In genomic region chr2:90490279-90491046, GRCm38 (mm10) we compare ENCODE assay signal across 8 mouse cellular contexts.
DNase-seq lines count a peak whose midpoint lies in the region; ATAC-seq and TF ChIP-seq lines count a peak whose summit lies in the region.

No protein-coding gene starts in this region.

- no peak overlapping the region for H3K27ac ChIP-seq in heart, embryonic 11.5 days (ENCODE audit: low read depth, low read length)
- no peak overlapping the region for H3K27ac ChIP-seq in heart, embryonic 15.5 days
- H3K27ac ChIP-seq in neural tube, embryonic 14.5 days (ENCODE audit: low read depth, low read length): no peak overlapping the region
- no peak overlapping the region for H3K27ac ChIP-seq in limb, embryonic 10.5 days

- H3K9me3 ChIP-seq in heart, embryonic 11.5 days (replicated peaks; ENCODE audit: control insufficient read depth, low read length): no peaks in the 10 kb centered on the region
- no peaks in the 10 kb centered on the region for H3K9me3 ChIP-seq in heart, embryonic 15.5 days (replicated peaks)
- H3K9me3 ChIP-seq in neural tube, embryonic 14.5 days (ENCODE audit: control insufficient read depth, low read length): no peaks in the 10 kb centered on the region
- H3K9me3 ChIP-seq in limb, embryonic 10.5 days (replicated peaks): no peaks in the 10 kb centered on the region

- no peak overlapping the region for H3K4me3 ChIP-seq in heart, embryonic 11.5 days (ENCODE audit: low read depth, low read length)
- no peak overlapping the region for H3K4me3 ChIP-seq in heart, embryonic 15.5 days
- H3K4me3 ChIP-seq in neural tube, embryonic 14.5 days (ENCODE audit: low read depth, low read length): no peak overlapping the region
- no peak overlapping the region for H3K4me3 ChIP-seq in limb, embryonic 10.5 days

- POLR2A ChIA-PET in Patski (lab: Charles Lee): interaction anchor here (2.8 kb wide), 1 partner anchor 75 kb away, joined by 7 read pairs; no protein-coding TSS in a partner anchor

- TF ChIP-seq CTCF in Patski (IDR thresholded peaks at IDR 0.05): no peak

- DNase-seq in heart, postnatal 4 days: no peak
- DNase-seq in Patski (ENCODE audit: low read depth, low spot score): peak; percentile 57
- DNase-seq in limb, embryonic 10.5 days (ENCODE audit: low spot score): no peak
- DNase-seq in embryo, embryonic 10.5 days (ENCODE audit: low spot score): no peak
- DNase-seq in urinary bladder, postnatal 36 days (ENCODE audit: low spot score in 2 of 2): no peak

- H3K9ac ChIP-seq in heart, embryonic 11.5 days (ENCODE audit: low read depth, low read length): no peak overlapping the region
- no peak overlapping the region for H3K9ac ChIP-seq in heart, embryonic 15.5 days
- H3K9ac ChIP-seq in neural tube, embryonic 14.5 days (replicated peaks; ENCODE audit: low read depth, low read length): no peak overlapping the region

- peak overlapping the region; percentile 16; the same call in 1 of the 2 replicates for H3K4me2 ChIP-seq in heart, embryonic 11.5 days
- H3K4me2 ChIP-seq in heart, embryonic 15.5 days: 0 out of 2 replicates have a peak overlapping the region, but pooled peaks have one; percentile 29
- no peak overlapping the region for H3K4me2 ChIP-seq in neural tube, embryonic 14.5 days (ENCODE audit: low read depth, low read length)

- H3K4me1 ChIP-seq in heart, embryonic 11.5 days (ENCODE audit: control insufficient read depth, insufficient read depth, low read length): peaks cover 14% of the 10 kb centered on the region
- H3K4me1 ChIP-seq in heart, embryonic 15.5 days (replicated peaks): peaks cover 13% of the 10 kb centered on the region
- H3K4me1 ChIP-seq in neural tube, embryonic 14.5 days (ENCODE audit: control insufficient read depth, insufficient read depth, low read length): peaks cover 3% of the 10 kb centered on the region; the same call in 1 of the 2 replicates
- H3K4me1 ChIP-seq in limb, embryonic 10.5 days: no peaks in the 10 kb centered on the region

- CTCF ChIA-PET in Patski (lab: Charles Lee): interaction anchor here (0.7 to 1.6 kb wide), 3 partner anchors 11 to 105 kb away, joined by 3 to 4 read pairs (median 3); no protein-coding TSS in a partner anchor

- H3K36me3 ChIP-seq in heart, embryonic 11.5 days (ENCODE audit: control insufficient read depth, insufficient read depth, low read length): no peaks in the 10 kb centered on the region
- H3K36me3 ChIP-seq in heart, embryonic 15.5 days: no peaks in the 10 kb centered on the region
- no peaks in the 10 kb centered on the region for H3K36me3 ChIP-seq in neural tube, embryonic 14.5 days (ENCODE audit: control insufficient read depth, insufficient read depth, low read length)
- H3K36me3 ChIP-seq in limb, embryonic 10.5 days: no peaks in the 10 kb centered on the region

- in situ Hi-C loops in Patski (cut with MboI; ENCODE audit: low pct_unique_long_range_greater_than_20kb): no loop called here

- 50% methylated on average over 13 of the region's 13 CpGs for WGBS in heart, embryonic 11.5 days (ENCODE audit: insufficient replicate concordance)
- 37% methylated on average over 13 of the region's 13 CpGs for WGBS in heart, embryonic 15.5 days
- 60% methylated on average over 13 of the region's 13 CpGs for WGBS in neural tube, embryonic 14.5 days
- 68% methylated on average over 13 of the region's 13 CpGs for WGBS in limb, embryonic 10.5 days

- H3K27me3 ChIP-seq in heart, embryonic 11.5 days (ENCODE audit: control insufficient read depth, insufficient read depth, low read length): no peaks in the 10 kb centered on the region
- no peaks in the 10 kb centered on the region for H3K27me3 ChIP-seq in Patski
- H3K27me3 ChIP-seq in heart, embryonic 15.5 days: no peaks in the 10 kb centered on the region
- H3K27me3 ChIP-seq in neural tube, embryonic 14.5 days (ENCODE audit: control insufficient read depth, insufficient read depth, low read length): no peaks in the 10 kb centered on the region
- H3K27me3 ChIP-seq in limb, embryonic 10.5 days (ENCODE audit: low read depth, poor library complexity, severe bottlenecking): no peaks in the 10 kb centered on the region

- ATAC-seq in heart, embryonic 11.5 days (replicated peaks; ENCODE audit: insufficient number of reproducible peaks, low FRiP score, low TSS enrichment): no peak
- ATAC-seq in Patski: peak; percentile 18
- ATAC-seq in heart, embryonic 15.5 days (replicated peaks; ENCODE audit: insufficient number of reproducible peaks, insufficient read depth, low FRiP score, low read depth): no peak
- ATAC-seq in neural tube, embryonic 14.5 days (ENCODE audit: low read depth): peak; percentile 33; the same call in 1 of the 2 replicates

Comparison
In these comparisons a context has a peak if more than half of its experiments do, and no peak if none do; other contexts are left out.
1. ATAC-seq: peak in Patski (single experiment) and neural tube, embryonic 14.5 days (single experiment); none in heart, embryonic 11.5 days (single experiment) and heart, embryonic 15.5 days (single experiment).